Mouse (Mus musculus) hindbrain, embryonic 11.5 days (tissue): Measurements from ENCODE around the gene Cdk11b. TPM values are rescaled to one million over a fixed set of nuclear protein-coding genes. Genes with fewer than 3 reads are reported as not detected.

Source experiments
- ATAC-seq: fragments of 200-750 bp; cut with Nextera tagmentation; 2 replicates; pipeline ENCODE4 v1.8.0; 2017; ENCODE audit warnings: mild to moderate bottlenecking, moderate TSS enrichment, moderate library complexity; ENCODE audit not compliant: low FRiP score
- DNase-seq: peaks from one replicate; pipeline ENCODE4 v3.0.0-alpha.2; 2015; ENCODE audit warnings: low spot score
- H3K27ac ChIP-seq: fragments of 300-500 bp; sonication (generic); 2 replicates; pipeline ENCODE4 v1.5.1; 2014; ENCODE audit warnings: mild to moderate bottlenecking, low read depth, low read length
- H3K27me3 ChIP-seq: fragments of 300-500 bp; sonication (generic); 2 replicates; pipeline ENCODE4 v1.6.1; 2014; ENCODE audit warnings: mild to moderate bottlenecking, low read length, moderate library complexity, mixed read lengths; ENCODE audit not compliant: control insufficient read depth, insufficient read depth
- H3K36me3 ChIP-seq: fragments of 300-500 bp; sonication (generic); 2 replicates; pipeline ENCODE4 v1.6.1; 2014; ENCODE audit warnings: mild to moderate bottlenecking, low read length, moderate library complexity, mixed read lengths; ENCODE audit not compliant: control insufficient read depth, insufficient read depth
- H3K4me1 ChIP-seq: fragments of 300-500 bp; sonication (generic); replicated peaks from 2 replicates; pipeline ENCODE4 v1.6.1; 2014; ENCODE audit warnings: low read length, mixed read lengths; ENCODE audit not compliant: control insufficient read depth, insufficient read depth
- H3K4me2 ChIP-seq: fragments of 300-500 bp; sonication (generic); replicated peaks from 2 replicates; pipeline ENCODE4 v1.6.1; 2014; ENCODE audit warnings: mild to moderate bottlenecking, low read depth, low read length
- H3K4me3 ChIP-seq: fragments of 300-500 bp; sonication (generic); 2 replicates; pipeline ENCODE4 v1.5.1; 2014; ENCODE audit warnings: low read depth, low read length
- H3K9ac ChIP-seq: fragments of 300-500 bp; sonication (generic); 2 replicates; pipeline ENCODE4 v1.6.1; 2014; ENCODE audit warnings: low read depth, low read length
- H3K9me3 ChIP-seq: fragments of 300-500 bp; sonication (generic); 2 replicates; pipeline ENCODE4 v1.6.1; 2016; ENCODE audit warnings: low read length; ENCODE audit not compliant: control insufficient read depth
- WGBS: fragments of 180-500 bp; shearing (Covaris S2); extraction: QIAGEN DNeasy Blood & Tissue Kit; methylation state at CpG from one replicate; pipeline ENCODE4 v1.1.7; 2014; 5-methylcytosine and 5-hydroxymethylcytosine counted together
- polyA plus RNA-seq: library from polyadenylated mRNA; unstranded; fragments of >200 nt; fragmentation: Nextera tagmentation; extraction: Ambion mirVana; gene quantifications from 2 replicates; pipeline ENCODE4 v1.2.1, GENCODE M21; 2014

Cdk11b gene
- polyA plus RNA-seq: 74.1 and 77.6 TPM in 2 replicates

DNA sequence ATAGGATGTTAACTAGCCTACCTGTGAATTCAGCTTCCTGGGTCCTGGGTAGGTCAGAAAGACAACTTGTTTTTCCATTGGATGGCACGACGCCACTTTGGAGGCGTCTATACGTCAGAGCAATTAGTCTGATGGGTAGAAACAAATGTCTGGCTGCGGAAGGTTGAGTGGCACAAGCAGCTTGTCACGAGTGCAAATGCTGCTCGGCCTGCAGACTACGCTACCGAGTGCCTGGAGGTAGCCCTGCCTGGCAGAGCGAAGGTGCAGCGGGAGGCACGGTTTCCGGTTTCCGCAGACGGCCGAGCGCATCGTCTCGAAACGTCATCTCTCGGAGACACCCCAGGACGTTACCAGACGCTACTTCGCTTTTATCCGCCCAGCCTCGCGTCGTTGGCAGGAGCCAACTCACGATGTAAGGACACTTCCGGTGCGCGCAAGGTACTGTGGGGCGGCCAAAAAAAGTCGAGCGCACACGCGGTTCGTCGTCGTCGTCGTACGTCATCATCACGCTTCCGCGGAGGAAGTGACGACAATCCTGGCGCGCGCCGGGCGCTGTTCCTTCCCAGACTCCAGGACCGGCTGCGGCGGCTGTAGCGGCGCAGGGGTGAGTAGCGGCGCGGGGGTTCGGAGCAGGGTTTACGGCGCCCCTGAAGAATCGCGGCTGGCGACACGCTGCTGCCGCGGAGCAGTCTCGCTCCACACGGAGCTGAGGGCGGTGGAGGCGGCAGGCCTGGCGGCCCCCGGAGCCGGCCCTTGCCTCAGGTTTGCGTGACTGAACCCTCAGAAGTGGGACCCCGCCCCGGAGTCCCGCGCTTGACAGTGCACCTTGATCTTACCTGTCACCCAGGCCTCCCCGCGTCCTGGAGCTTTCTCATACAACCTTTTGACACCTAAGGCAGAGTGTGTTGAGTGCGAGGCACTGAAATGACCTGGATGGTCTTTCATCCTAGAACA is at the start of gene Cdk11b:
TSS of gene Cdk11b (plus strand) at position 517 of the 954 bp plus-strand sequence.
- Histone ChIP-seq H3K9ac (peak within 1 kb of the TSS; percentile 88), H3K4me2 (peak within 1 kb of the TSS; percentile 75), H3K27ac (peak within 1 kb of the TSS; percentile 78), H3K9me3 (no peaks in the 10 kb centered on the region), H3K27me3 (no peaks in the 10 kb centered on the region), H3K36me3 (no peaks in the 10 kb centered on the region), H3K4me3 (peak within 1 kb of the TSS; percentile 96), H3K4me1 (no peaks in the 10 kb centered on the region)
- under 1% methylated on average over 80 of the region's 84 CpGs for WGBS
- DNase-seq: peak; percentile 98
- ATAC-seq: peak; percentile 100

DNA sequence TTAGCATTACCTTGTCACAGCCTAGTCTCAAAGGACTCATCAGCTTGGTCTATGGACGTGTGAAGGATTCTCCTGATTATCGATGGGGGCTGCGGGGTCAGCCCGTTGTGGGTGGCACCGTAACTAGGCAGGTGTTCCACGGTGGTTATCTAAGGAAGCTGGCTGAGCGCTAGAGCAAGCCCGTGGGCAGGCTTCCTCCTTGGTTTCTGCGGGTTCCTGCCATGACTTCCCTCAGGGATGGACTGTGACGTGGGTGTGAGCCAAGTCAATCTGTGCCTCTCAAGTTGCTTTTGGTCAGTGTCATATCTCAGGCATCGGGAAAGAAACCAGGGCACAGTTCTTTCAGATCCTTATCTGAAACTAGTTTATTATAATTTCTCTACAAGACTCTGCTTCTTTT is 49.7 kb upstream of the Cdk11b start:
- Histone ChIP-seq H3K4me3 (no peak overlapping the region), H3K9me3 (no peaks in the 10 kb centered on the region), H3K4me1 (no peaks in the 10 kb centered on the region), H3K4me2 (no peak overlapping the region), H3K36me3 (no peaks in the 10 kb centered on the region), H3K27me3 (no peaks in the 10 kb centered on the region), H3K9ac (no peak overlapping the region), H3K27ac (no peak overlapping the region)
- ATAC-seq: no peak
- no peak for DNase-seq
- WGBS: 92% methylated on average over 11 of the region's 11 CpGs

DNA sequence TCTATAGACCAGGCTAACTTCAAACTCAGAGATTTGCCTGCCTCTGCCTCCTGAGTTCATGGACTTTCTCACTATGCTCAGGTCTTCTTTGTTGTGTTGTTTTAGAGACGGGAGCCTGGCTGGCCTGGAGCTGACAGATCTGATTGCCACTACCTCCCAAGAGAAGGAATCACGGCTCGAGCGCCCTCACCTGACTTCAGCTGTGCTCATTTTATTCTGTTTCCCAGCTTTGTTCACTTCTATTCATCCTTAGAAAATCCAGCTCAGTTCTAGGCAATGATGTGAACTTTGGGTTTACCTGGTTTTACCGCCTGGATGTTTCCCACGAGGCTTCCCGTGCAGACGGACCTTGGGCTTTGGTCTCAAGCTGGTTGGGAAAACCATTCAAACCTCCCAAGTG is 49.1 kb upstream of the Cdk11b start:
- H3K4me1 ChIP-seq: no peaks in the 10 kb centered on the region
- H3K9me3 ChIP-seq: no peaks in the 10 kb centered on the region
- 89% methylated on average over 8 of the region's 8 CpGs for WGBS
- DNase-seq (no peak), ATAC-seq (no peak)
- no peak overlapping the region for H3K27ac ChIP-seq
- no peak overlapping the region for H3K4me2 ChIP-seq
- H3K4me3 ChIP-seq: no peak overlapping the region
- no peak overlapping the region for H3K9ac ChIP-seq
- H3K27me3 ChIP-seq: no peaks in the 10 kb centered on the region
- no peaks in the 10 kb centered on the region for H3K36me3 ChIP-seq

DNA sequence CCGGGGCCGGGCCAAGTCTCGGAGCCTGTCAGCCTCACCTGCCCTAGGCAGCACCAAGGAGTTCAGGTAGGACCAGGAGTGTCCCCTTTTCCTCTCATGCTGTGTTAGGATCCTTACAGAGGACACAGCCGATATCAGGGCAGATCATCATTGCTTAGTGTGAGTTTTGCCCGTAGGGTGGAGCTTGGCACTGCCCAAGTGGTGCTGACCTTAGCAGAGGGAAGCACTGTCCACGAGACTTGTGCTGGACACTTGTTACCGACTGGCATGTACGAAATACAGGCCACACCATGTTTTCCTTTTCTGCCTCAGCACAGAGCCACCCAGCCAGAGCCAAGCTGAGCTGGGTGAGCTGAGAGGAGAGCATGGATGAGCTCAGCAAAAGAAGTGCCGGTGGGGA is 47.5 kb upstream of the Cdk11b start:
- Histone ChIP-seq H3K9me3 (no peaks in the 10 kb centered on the region), H3K4me3 (no peak overlapping the region), H3K9ac (no peak overlapping the region), H3K4me1 (no peaks in the 10 kb centered on the region), H3K36me3 (0 out of 2 replicates have a peak, but pooled peaks cover under 1% of the 10 kb centered on the region), H3K4me2 (no peak overlapping the region), H3K27me3 (no peaks in the 10 kb centered on the region), H3K27ac (no peak overlapping the region)
- ATAC-seq: no peak
- DNase-seq: no peak
- 95% methylated on average over 9 of the region's 9 CpGs for WGBS

DNA sequence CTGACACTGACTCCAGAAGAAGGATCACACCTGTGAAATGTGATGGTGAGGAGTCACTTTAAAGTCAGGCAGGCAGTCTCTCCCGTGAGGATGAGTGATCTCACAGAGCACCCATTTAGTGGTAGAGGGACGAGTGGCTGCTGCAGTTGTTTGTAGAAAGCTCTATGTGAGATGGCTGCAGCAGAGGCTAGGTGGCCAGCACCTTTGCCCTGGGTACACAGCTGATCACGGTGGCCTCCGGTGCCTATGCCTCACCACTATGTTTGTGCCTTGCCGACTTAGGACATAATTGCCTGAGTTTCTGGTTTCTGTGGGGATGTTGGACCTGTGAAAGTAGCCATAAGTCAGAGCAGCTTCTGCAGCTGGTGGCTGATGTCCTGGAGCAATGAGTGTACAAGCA is 46.9 kb upstream of the Cdk11b start:
- ATAC-seq: no peak
- Histone ChIP-seq H3K36me3 (0 out of 2 replicates have a peak, but pooled peaks cover 3% of the 10 kb centered on the region), H3K9ac (no peak overlapping the region), H3K27ac (no peak overlapping the region), H3K4me1 (no peaks in the 10 kb centered on the region), H3K9me3 (no peaks in the 10 kb centered on the region), H3K27me3 (no peaks in the 10 kb centered on the region), H3K4me3 (no peak overlapping the region), H3K4me2 (no peak overlapping the region)
- 88% methylated on average over 5 of the region's 5 CpGs for WGBS
- no peak for DNase-seq

DNA sequence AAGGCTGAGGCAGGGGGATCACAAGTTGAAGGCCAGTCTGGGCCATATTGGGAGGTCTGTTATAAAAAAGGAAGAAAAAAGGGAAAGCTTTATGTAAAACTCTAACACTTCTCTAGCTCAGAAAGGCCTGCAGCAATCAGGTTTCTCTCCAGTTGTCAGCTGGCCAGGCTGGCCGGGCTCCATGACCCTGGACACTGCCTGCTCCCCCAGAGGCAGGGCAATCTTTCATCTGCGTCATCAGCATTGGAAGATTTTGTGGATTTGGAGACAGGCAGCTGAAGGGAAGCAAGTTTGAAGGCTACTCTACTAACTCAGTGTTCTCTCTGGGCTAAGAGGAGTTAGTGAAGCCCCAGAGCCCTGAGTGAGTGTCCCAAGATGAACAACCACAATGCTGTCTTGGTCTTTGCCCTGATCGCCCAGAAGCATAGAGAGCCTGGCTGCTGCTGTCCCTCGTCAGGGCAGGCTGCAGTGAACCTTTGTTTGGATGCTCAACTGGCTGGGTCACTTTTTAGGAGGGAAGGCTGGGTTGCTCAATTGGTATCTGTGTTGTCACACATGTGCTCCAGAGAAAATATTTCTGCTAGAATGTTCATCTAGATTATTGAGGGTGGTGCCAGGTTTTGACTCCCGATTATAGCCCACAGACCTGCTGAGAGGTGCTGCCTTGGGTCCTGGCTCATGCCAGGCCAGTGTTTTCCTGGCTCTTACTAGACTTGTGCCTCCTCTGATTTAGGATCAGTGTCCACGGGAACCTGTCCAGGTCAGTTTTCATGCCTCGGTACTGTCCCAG is 46.1 kb upstream of the Cdk11b start:
- Histone ChIP-seq H3K4me1 (no peaks in the 10 kb centered on the region), H3K36me3 (0 out of 2 replicates have a peak, but pooled peaks cover 3% of the 10 kb centered on the region), H3K4me2 (no peak overlapping the region), H3K27ac (no peak overlapping the region), H3K9me3 (no peaks in the 10 kb centered on the region), H3K9ac (no peak overlapping the region), H3K27me3 (no peaks in the 10 kb centered on the region), H3K4me3 (no peak overlapping the region)
- ATAC-seq: no peak
- no peak for DNase-seq
- WGBS: 90% methylated on average over 7 of the region's 7 CpGs

DNA sequence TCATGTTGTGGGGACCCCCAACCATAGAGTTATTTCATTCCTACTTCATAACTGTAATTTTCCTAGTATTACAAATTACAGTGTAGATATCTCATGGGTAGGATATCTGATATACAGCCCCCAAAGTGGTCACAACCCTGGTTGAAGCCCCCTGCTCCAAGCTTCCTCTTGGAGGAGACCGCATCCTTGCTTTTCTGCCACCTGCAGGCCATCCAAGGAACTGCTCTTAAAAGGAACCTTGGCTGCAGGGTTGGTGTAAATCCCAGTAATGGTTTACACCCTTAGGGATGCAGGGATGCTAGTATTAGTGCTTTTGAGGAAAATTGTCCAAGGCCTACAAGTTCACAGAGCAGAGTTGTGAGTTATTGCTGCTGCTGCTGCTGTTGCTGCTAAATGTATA is 44.2 kb upstream of the Cdk11b start:
- Histone ChIP-seq H3K27ac (no peak overlapping the region), H3K9ac (no peak overlapping the region), H3K4me3 (no peak overlapping the region), H3K4me1 (no peaks in the 10 kb centered on the region), H3K9me3 (no peaks in the 10 kb centered on the region), H3K27me3 (no peaks in the 10 kb centered on the region), H3K4me2 (no peak overlapping the region), H3K36me3 (0 out of 2 replicates have a peak, but pooled peaks cover 3% of the 10 kb centered on the region)
- peak; percentile 79 for DNase-seq
- WGBS: 33% methylated on average over 1 of the region's 1 CpGs
- no peak for ATAC-seq

DNA sequence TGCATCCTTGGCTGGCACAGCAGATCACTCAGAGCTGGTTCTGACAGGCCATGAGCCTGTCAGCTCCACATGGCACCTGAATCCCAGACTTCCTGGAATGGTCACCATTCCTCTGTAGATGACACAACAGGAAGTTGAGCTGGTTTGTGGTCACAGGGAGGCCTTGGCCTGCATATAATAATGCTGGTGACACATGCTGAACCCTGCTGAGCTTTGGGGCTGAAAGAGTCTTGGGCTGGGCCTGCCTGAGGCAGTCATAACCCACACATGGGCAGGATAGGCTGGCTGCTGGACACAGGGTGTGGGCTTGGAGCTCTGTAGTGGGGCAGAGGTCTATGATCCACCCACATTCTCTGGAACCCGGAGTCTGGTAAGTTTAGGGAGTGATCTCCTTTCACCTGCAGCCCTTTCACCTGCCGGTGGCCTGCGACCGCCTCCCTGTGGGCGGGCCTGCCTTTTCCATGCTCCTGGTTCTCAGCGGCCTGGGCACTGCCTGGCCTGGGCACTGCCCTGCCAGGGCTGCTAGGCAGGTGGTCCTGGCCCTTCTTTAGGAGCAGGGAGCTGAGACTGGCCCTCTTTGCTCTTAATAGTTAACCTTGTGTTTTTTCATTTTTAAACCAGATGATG is 42.3 kb upstream of the Cdk11b start:
- Histone ChIP-seq H3K9me3 (no peaks in the 10 kb centered on the region), H3K27me3 (no peaks in the 10 kb centered on the region), H3K4me3 (no peak overlapping the region), H3K4me1 (no peaks in the 10 kb centered on the region), H3K9ac (no peak overlapping the region), H3K36me3 (0 out of 2 replicates have a peak, but pooled peaks cover 3% of the 10 kb centered on the region), H3K27ac (no peak overlapping the region), H3K4me2 (no peak overlapping the region)
- ATAC-seq: no peak
- DNase-seq: no peak
- 90% methylated on average over 6 of the region's 6 CpGs for WGBS
